Mouse (Mus musculus): Measurements from ENCODE around the gene Cd93. TPM values are rescaled to one million over a fixed set of nuclear protein-coding genes. Genes with fewer than 3 reads are reported as not detected.

Gene Cd93
- polyA plus RNA-seq, 1 experiment: 82.1 TPM

- no peak overlapping the region for H3K4me3 ChIP-seq (replicated peaks; ENCODE audit: extremely low read depth, low read depth, low read length)
- no peak for TF ChIP-seq CTCF (IDR thresholded peaks at IDR 0.05; ENCODE audit: insufficient read depth, low read length)
- peaks cover 8% of the 10 kb centered on the region for H3K4me1 ChIP-seq (ENCODE audit: control insufficient read depth, insufficient read depth, low read length)
- no peak for DNase-seq
Measured at GRCm38 (mm10) chr2:148429001-148429505, 14.3 kb downstream of the Cd93 start.

GRCm38 (mm10) chr2:148428523-148428922 is 14.8 kb downstream of the Cd93 start:
- no peak for DNase-seq
- H3K4me1 ChIP-seq (ENCODE audit: control insufficient read depth, insufficient read depth, low read length): peaks cover 8% of the 10 kb centered on the region
- H3K4me3 ChIP-seq (replicated peaks; ENCODE audit: extremely low read depth, low read depth, low read length): no peak overlapping the region
- TF ChIP-seq POLR2A (IDR thresholded peaks at IDR 0.05; ENCODE audit: borderline replicate concordance, extremely low read depth, low read depth, low read length) (no peak), CTCF (IDR thresholded peaks at IDR 0.05; ENCODE audit: insufficient read depth, low read length) (no peak)
- 53% methylated on average over 3 of the region's 3 CpGs for WGBS

GRCm38 (mm10) chr2:148427553-148427952 is 15.8 kb downstream of the Cd93 start:
- DNase-seq: no peak
- WGBS: 33% methylated on average over 3 of the region's 3 CpGs
- H3K4me1 ChIP-seq (ENCODE audit: control insufficient read depth, insufficient read depth, low read length): peaks cover 8% of the 10 kb centered on the region
- H3K4me3 ChIP-seq (replicated peaks; ENCODE audit: extremely low read depth, low read depth, low read length): no peak overlapping the region
- TF ChIP-seq POLR2A (IDR thresholded peaks at IDR 0.05; ENCODE audit: borderline replicate concordance, extremely low read depth, low read depth, low read length): no peak
- TF ChIP-seq CTCF (IDR thresholded peaks at IDR 0.05; ENCODE audit: insufficient read depth, low read length): no peak

- TF ChIP-seq CTCF (IDR thresholded peaks at IDR 0.05; ENCODE audit: insufficient read depth, low read length) (no peak), POLR2A (IDR thresholded peaks at IDR 0.05; ENCODE audit: borderline replicate concordance, extremely low read depth, low read depth, low read length) (no peak)
- WGBS: 51% methylated on average over 5 of the region's 5 CpGs
- Histone ChIP-seq H3K4me3 (replicated peaks; ENCODE audit: extremely low read depth, low read depth, low read length) (no peak overlapping the region), H3K4me1 (ENCODE audit: control insufficient read depth, insufficient read depth, low read length) (peaks cover 8% of the 10 kb centered on the region)
- no peak for DNase-seq
Measured at GRCm38 (mm10) chr2:148425709-148426382, 17.5 kb downstream of the Cd93 start.

GRCm38 (mm10) chr2:148421706-148422105 is 21.7 kb downstream of the Cd93 start:
- Histone ChIP-seq H3K4me1 (ENCODE audit: control insufficient read depth, insufficient read depth, low read length) (no peaks in the 10 kb centered on the region; the same call in 1 of the 2 replicates), H3K4me3 (replicated peaks; ENCODE audit: extremely low read depth, low read depth, low read length) (no peak overlapping the region)
- DNase-seq: no peak
- TF ChIP-seq CTCF (IDR thresholded peaks at IDR 0.05; ENCODE audit: insufficient read depth, low read length): no peak
- TF ChIP-seq POLR2A (IDR thresholded peaks at IDR 0.05; ENCODE audit: borderline replicate concordance, extremely low read depth, low read depth, low read length): no peak
- 30% methylated on average over 1 of the region's 1 CpGs for WGBS

- TF ChIP-seq CTCF (IDR thresholded peaks at IDR 0.05; ENCODE audit: insufficient read depth, low read length) (no peak), POLR2A (IDR thresholded peaks at IDR 0.05; ENCODE audit: borderline replicate concordance, extremely low read depth, low read depth, low read length) (no peak)
- Histone ChIP-seq H3K4me1 (ENCODE audit: control insufficient read depth, insufficient read depth, low read length) (no peaks in the 10 kb centered on the region; the same call in 1 of the 2 replicates), H3K4me3 (replicated peaks; ENCODE audit: extremely low read depth, low read depth, low read length) (no peak overlapping the region)
- 33% methylated on average over 1 of the region's 1 CpGs for WGBS
- no peak for DNase-seq
Measured at GRCm38 (mm10) chr2:148421112-148421511, 22.3 kb downstream of the Cd93 start.

GRCm38 (mm10) chr2:148419776-148420175 is 23.6 kb downstream of the Cd93 start:
- TF ChIP-seq CTCF (IDR thresholded peaks at IDR 0.05; ENCODE audit: insufficient read depth, low read length): no peak
- no peak for TF ChIP-seq POLR2A (IDR thresholded peaks at IDR 0.05; ENCODE audit: borderline replicate concordance, extremely low read depth, low read depth, low read length)
- 62% methylated on average over 2 of the region's 2 CpGs for WGBS
- Histone ChIP-seq H3K4me3 (replicated peaks; ENCODE audit: extremely low read depth, low read depth, low read length) (no peak overlapping the region), H3K4me1 (ENCODE audit: control insufficient read depth, insufficient read depth, low read length) (no peaks in the 10 kb centered on the region; the same call in 1 of the 2 replicates)
- DNase-seq: no peak

GRCm38 (mm10) chr2:148419151-148419550 is 24.2 kb downstream of the Cd93 start:
- TF ChIP-seq POLR2A (IDR thresholded peaks at IDR 0.05; ENCODE audit: borderline replicate concordance, extremely low read depth, low read depth, low read length): no peak
- no peak for TF ChIP-seq CTCF (IDR thresholded peaks at IDR 0.05; ENCODE audit: insufficient read depth, low read length)
- Histone ChIP-seq H3K4me3 (replicated peaks; ENCODE audit: extremely low read depth, low read depth, low read length) (no peak overlapping the region), H3K4me1 (ENCODE audit: control insufficient read depth, insufficient read depth, low read length) (no peaks in the 10 kb centered on the region; the same call in 1 of the 2 replicates)
- 39% methylated on average over 3 of the region's 3 CpGs for WGBS
- DNase-seq: no peak

- H3K4me3 ChIP-seq (replicated peaks; ENCODE audit: extremely low read depth, low read depth, low read length): no peak overlapping the region
- 61% methylated on average over 1 of the region's 1 CpGs for WGBS
- TF ChIP-seq POLR2A (IDR thresholded peaks at IDR 0.05; ENCODE audit: borderline replicate concordance, extremely low read depth, low read depth, low read length) (no peak), CTCF (IDR thresholded peaks at IDR 0.05; ENCODE audit: insufficient read depth, low read length) (no peak)
- DNase-seq: no peak
- H3K4me1 ChIP-seq (ENCODE audit: control insufficient read depth, insufficient read depth, low read length): no peaks in the 10 kb centered on the region
Measured at GRCm38 (mm10) chr2:148409821-148410220, 33.5 kb downstream of the Cd93 start.

- peak; percentile 82 for DNase-seq
- Histone ChIP-seq H3K4me1 (ENCODE audit: control insufficient read depth, insufficient read depth, low read length) (no peaks in the 10 kb centered on the region), H3K4me3 (replicated peaks; ENCODE audit: extremely low read depth, low read depth, low read length) (peak overlapping the region; percentile 0)
- TF ChIP-seq POLR2A (IDR thresholded peaks at IDR 0.05; ENCODE audit: borderline replicate concordance, extremely low read depth, low read depth, low read length) (peak; percentile 14; the same call in 1 of the 2 replicates), CTCF (IDR thresholded peaks at IDR 0.05; ENCODE audit: insufficient read depth, low read length) (peak; percentile 92)
- 2% methylated on average over 9 of the region's 9 CpGs for WGBS
Measured at GRCm38 (mm10) chr2:148409141-148409540, 34.2 kb downstream of the Cd93 start.

Data from lung, adult 2 months (tissue).